ENCODE assay signal across 17 mouse cellular contexts in genomic region chrX:20691566-20691965, GRCm38 (mm10).
"Had no signal": no experiment of that assay in that cellular context is flagged by ENCODE, and none has a peak within 500 bp of the region (broad histone marks: within the 10 kb centered on the region; RNA-seq: fewer than 3 reads in every experiment).

No protein-coding gene starts in this region.

- H3K9me3 ChIP-seq: limb, embryonic 15.5 days; liver, embryonic 12.5 days; neural tube, embryonic 13.5 days had no signal

- ATAC-seq: liver, embryonic 12.5 days; midbrain, embryonic 16.5 days had no signal

- H3K9ac ChIP-seq: limb, embryonic 15.5 days; liver, embryonic 12.5 days; lung, embryonic 14.5 days; neural tube, embryonic 13.5 days had no signal

- H3K4me3 ChIP-seq: limb, embryonic 15.5 days; liver, embryonic 12.5 days; megakaryocyte, embryonic 14.5 days; neural tube, embryonic 13.5 days had no signal

- H3K27me3 ChIP-seq: limb, embryonic 15.5 days; liver, embryonic 12.5 days; megakaryocyte, embryonic 14.5 days; neural tube, embryonic 13.5 days had no signal

- DNase-seq: kidney, adult 2 months; kidney, postnatal 25 days; layer of hippocampus, adult 9-11 months; layer of hippocampus, postnatal 36 days; lung, embryonic 14.5 days; lung, postnatal 10 days; lung, postnatal 4 days; retina, postnatal 1 day; right cerebral cortex, postnatal 4 days; spleen, adult 18-20 months; thymus, postnatal 36 days had no signal

- H3K27ac ChIP-seq: limb, embryonic 15.5 days; liver, embryonic 12.5 days; neural tube, embryonic 13.5 days had no signal

- H3K4me2 ChIP-seq: limb, embryonic 15.5 days; liver, embryonic 12.5 days; lung, embryonic 14.5 days; midbrain, embryonic 11.5 days; neural tube, embryonic 13.5 days had no signal
